Mouse (Mus musculus): ENCODE data around the gene Rai1.

DNA sequence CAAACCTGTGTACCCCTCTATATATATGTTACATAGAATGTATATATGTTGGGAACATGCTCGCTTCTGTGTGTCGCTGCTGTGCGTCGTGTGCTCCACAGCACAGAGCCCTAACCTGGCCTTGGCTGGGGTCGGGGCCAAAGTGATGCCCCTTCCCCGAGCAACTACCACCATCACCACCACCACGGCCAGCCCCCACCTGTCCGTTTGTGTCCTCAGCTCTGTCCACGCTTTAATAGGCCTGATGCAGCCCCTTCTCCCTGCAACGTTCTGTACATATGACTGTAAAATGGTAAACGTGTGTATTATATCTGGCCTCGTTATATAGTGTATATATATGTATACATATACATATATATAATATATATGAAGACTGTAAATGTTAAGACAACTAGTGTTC lies 93.8 kb downstream of the Rai1 start:
- TF ChIP-seq MAFK (IDR thresholded peaks at IDR 0.05; ENCODE audit: insufficient read depth, low read depth, low read length) = no peak
- no peak for TF ChIP-seq ZNF384 (IDR thresholded peaks at IDR 0.05; ENCODE audit: low read depth, low read length)
- no peak for TF ChIP-seq CHD2 (IDR thresholded peaks at IDR 0.05; ENCODE audit: low read depth, low read length)

Data from ES-E14 (cell line).